Mouse (Mus musculus) embryo, embryonic 10.5 days (tissue): ENCODE data around the gene Cenpb.

Experiments
- DNase-seq: peaks from one replicate; pipeline ENCODE4 v3.0.0-alpha.2; 2015; ENCODE audit warnings: low spot score

Cenpb gene

DNA sequence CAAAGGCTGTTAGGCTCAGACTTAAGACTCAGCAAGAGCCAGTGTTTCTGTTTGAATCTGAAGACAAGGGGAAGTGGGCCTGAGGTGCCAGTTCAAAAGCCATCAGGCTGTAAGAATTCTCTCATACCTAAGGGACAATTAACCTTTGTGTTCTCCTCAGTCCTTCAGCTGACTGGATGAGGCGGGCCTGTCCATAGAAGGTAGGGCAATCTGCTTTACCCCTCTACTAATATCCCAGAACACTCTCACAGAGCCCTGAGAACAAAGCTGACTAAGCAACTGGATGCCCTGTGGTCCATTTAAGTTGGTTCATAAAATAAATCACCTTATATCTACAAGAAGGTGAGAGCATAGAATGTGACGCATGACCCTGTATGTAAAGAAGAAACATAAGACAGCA lies 13.7 kb downstream of the Cenpb start:
- no peak for DNase-seq

DNA sequence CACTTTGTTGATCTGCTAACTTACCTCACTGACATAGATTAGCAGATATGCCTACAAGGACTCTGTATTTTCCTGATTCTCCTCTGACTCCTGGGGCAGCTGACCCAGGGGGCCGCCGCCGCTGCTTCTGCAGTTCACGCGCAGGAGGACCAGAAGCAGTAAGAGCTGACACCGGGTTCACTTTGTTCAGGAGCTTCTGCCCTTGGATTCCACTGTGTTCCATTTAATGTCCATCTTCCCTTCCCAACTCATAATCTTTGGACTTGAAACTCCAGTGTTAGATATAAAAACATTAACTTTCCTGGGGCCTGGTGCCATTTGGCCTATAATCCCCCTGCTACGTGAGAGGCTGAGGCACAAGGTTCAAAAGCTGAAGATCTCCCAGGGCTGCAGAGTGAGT lies 15.9 kb downstream of the Cenpb start:
- no peak for DNase-seq

DNA sequence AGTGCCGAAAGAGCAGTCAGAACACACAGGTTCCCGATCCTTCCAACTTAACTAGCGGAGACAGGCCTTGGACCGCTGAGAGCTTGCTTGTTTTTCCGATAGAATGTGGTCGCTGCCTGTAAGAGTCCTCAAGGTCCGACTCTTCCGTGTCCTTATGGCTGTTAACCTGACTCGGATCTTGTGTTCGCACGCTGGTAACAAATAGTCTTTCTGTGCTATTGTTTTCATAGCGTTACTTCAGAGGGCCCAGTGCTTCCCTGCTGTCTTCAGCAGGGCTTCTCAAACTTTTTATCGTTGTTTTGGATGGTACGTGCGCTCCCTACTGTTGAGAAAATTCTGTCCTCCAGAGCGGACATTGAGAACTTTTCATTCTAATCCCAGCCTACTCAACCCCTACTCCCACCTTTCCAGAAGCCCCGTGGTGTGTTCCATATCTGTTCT lies 19.2 kb downstream of the Cenpb start:
- DNase-seq: peak; percentile 71

DNA sequence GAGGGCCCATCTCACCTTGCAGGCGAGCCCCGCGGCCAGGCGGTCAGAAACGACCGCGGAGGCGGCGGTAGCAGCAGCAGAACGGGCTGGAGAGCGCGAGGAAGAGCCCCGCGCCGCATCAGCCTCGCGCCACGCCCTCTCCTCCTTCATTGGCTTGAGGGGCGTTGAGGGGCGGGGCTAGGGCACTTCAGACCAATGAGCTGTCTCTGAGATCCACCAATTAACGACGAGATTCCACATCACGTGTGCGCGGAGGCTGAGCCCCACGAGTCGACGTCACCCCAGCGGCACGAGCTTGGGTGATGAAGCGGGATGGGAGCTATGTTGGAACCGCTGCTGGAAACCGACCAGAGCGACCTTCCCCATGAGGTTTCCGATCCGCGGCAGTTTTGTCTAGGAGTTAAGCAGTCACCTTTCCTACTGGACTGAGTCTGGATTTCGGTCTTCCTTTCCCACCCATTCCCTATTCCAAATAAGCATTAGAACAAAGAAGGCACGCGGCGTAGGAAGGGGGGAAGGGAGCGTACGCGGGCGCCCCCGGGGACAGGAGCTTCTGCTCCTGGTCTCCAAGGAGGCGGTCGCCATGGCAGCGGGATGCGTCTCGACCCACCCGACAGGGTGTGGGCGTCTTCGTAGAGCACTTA lies 19.8 kb downstream of the Cenpb start, which contains the start of gene 1700037H04Rik:
TSS of gene 1700037H04Rik (minus strand) at position 144 of the 644 bp plus-strand sequence.
- DNase-seq: peak; percentile 99

DNA sequence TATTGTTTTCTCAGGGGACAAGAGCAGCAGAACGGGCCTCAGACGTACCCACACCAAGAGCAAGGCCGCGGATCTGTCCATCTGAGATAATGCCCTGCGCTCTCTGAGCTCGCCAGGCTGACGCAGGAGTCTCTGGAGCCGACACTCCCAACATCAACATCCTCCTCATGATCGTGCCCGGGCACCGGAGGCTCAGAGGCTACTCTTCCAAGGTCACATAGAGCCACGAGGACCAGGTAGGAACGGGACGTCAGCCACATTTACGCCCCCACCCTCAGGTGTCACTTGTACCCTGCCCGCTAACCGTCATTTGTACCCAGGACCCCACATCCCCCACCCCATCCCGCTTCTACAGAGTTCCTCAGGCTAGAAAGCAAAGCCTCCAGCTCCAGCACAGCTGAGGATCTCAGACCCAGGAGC lies 20.4 kb downstream of the Cenpb start:
- DNase-seq: peak; percentile 56

DNA sequence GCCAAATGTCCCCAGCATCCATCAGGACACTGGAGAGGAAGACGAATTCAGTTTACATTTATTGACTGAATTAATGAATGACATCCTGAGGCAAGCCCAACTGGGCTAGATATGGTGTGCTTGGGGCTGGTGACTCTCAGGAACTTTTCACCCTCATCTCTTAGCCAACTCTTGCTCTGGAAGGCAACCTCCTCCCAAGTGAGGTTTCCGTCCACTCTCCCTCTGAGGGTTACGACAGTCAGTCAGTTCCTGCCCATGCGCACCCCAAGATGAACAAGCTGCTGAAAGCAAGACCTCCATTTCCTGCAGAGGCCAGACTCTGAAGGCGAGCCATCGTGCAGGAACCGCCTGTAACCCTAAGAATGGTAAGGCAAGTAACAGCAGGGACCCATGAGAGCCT lies 22.9 kb downstream of the Cenpb start:
- DNase-seq: no peak

DNA sequence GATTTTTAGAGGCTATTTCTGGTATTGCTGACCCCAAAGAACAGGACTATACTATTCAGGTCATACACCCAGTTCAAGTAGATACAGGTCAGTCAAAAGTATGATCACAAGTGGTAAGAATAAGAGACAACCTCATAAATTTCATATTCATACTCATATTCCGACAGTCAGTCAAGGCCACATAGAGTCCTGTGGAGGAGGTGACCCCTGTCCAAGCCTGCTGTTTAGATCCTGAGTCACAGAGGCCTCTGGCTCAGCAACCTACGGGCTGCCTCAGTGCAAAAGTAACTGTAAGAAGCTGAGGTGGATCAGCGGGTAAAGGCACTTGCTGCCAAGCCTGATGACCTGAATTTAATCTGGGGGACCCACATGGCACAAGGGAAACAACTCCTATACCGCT lies 25.8 kb downstream of the Cenpb start:
- DNase-seq: no peak

DNA sequence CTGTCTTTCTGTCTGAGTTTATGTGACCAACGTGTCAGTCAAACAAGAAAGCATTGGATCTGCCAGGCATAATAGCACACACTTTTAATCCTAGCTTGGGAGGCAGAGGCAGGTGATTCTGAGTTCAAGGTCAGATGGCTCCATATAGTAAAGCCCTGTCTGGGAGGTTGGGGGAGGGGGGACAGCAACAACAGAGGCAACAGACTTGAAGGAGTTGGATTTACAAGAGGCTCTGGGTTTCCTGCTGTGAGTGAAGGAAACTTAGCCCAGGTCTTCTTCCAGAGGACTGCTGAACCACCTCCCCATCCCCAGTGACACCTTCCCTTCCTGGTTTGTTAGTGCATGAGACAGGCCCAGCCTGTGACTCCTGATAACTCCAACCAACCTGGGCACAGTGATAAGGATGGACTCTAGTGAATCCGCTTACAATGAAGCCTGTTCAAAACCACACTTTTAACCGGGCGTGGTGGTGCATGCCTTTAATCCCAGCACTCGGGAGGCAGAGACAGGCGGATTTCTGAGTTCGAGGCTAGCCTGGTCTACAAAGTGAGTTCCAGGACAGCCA lies 27.6 kb downstream of the Cenpb start:
- no peak for DNase-seq

DNA sequence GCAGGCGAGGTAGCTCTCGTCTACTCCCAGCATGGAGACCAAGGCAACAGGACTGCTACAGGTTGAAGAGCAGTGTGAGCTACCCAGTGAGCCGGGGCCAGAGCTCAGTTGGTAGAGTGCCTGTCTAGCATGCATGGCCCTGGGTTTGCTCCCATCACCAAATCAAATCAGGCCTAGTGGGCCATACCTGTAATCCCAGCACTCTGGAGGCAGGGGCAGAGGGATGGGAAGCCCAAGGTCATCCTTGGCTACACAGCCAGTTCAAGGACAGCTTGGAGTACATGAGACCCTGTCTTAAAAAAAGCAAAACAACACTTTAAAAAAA lies 30.7 kb downstream of the Cenpb start:
- DNase-seq: no peak

DNA sequence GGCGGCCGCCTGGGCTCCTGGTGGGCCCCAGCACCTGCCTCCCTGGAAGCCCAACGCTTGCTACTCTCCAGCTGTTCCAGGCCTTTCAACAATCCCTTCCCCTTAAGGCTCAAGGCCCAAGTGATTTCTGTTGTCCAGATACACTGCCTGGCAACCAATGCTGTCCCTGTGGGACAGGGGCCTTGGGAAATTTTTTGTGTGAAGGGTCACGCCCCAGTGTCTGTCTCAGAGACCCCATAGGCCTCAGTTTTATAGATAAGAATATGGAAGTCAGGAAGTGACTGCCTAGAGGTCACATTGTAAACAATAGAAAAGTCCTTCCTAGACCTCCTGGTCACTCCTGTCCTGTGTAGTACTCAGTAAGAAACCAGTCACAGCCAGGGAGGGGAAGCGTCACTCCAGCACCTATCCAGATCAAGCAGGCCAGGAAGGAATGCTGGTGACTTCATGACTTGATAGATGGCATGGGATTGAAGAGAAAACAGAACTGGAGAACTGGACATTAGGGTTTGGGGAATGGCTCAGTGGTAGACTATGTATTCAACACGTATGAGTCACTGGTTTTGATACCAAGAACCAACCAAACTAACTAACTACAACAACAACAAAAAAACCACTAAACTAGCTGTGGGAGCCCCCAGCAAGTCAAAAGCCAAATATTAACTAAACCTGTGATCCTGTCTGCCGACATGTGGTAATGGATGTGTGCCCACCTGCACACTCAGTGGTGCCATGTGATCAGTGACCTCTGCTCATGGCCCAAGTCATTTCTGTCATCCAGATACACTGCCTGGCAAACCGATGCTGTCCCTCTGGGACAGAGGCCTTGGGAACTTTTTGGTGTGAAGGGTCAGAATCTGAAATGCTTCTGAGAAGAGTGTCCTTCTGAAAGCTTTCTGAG lies 31.3 kb downstream of the Cenpb start:
- DNase-seq: no peak

DNA sequence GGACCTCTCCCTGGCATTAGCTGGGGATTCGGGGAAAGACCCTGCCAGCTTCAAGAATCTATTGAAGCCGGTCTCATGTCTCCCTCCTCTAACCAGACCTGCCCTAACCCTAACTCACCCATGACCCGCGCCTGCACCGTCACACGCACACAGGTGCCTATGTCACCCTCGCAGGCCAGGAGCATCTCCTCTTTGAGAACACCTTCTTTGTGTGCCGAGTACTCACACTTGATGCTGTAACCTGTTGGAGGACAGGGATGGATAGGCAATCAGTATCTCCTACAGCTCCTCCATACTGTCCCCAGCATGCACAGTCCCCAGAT lies 32.9 kb downstream of the Cenpb start:
- DNase-seq: no peak

DNA sequence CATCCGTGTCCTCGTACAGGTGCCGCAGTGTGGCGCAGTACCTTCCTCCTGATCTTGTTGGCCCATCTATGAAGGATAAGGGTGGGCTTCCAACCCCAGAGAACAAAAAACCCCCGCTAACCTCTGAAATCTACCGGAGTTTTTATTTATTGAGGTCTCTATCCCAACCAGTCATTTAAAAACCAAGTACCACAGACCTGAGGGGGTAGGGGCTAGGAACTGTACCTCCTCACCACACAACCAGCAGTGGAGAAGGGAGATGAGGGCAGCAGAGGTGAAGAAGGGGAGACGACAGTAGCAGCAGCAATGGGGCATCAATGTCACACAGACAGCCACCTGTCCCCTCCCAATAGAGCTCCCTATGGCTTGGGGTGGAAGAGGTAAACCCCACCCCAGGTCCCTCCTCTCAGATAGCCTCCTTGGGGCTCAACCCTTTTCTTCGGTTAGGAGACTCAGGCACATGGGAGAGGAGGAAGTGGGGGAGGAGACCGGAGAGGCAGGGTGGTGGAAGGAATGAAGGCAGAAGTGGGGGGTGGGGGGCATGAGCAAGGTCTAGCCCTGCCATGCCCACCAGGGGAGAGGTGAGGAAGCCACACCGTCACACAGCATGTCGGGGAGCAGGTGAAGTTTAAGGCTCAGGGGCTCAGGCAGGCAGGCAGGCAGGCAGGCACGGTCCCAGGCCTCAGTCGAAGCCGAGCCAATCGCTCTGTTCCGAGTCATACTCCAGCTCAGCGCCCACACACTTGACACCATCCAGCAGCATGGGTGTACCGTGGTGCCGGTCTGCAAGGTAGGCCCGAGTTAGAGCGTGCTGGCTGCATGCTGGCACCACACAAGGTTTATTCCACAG lies 33.4 kb downstream of the Cenpb start:
- DNase-seq: no peak

DNA sequence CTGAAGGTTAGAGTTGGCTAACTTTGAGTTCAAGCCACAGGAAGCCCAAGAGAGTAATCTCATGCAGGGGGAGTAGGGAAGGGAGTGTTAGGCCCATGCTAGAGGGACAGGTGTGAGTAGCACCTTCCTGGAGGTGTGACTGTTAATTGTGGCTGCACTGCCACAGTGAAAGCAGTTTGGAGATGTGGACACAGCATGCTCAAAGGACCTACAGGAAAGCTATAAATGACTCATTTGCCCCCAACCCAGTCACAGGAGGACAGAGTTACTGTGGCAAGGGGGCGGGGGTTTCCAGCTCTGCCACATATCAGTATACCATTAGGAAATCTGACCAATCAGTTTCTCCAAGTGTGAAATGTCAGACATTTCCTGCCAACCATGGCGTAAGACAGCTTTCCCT lies 34.3 kb downstream of the Cenpb start:
- no peak for DNase-seq

DNA sequence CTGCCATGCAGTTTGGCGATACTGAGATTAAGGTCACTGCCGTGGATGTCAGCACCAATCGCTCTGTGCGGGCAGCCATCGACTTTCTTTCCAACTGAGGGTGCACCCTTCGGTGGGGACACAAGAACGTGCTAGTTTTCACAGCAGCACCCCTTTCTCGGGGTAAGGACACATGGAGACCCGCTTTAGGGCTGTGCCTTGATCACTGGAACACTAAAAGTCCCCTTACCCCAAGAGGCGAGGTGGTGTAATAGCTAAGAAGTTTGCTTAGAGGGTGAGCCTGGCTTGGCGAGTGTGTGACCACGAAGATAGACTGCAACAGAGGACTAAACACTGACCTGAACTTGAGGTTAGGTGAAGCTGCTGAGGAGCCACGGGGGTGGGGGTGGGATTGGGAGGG lies 34.7 kb downstream of the Cenpb start:
- no peak for DNase-seq

DNA sequence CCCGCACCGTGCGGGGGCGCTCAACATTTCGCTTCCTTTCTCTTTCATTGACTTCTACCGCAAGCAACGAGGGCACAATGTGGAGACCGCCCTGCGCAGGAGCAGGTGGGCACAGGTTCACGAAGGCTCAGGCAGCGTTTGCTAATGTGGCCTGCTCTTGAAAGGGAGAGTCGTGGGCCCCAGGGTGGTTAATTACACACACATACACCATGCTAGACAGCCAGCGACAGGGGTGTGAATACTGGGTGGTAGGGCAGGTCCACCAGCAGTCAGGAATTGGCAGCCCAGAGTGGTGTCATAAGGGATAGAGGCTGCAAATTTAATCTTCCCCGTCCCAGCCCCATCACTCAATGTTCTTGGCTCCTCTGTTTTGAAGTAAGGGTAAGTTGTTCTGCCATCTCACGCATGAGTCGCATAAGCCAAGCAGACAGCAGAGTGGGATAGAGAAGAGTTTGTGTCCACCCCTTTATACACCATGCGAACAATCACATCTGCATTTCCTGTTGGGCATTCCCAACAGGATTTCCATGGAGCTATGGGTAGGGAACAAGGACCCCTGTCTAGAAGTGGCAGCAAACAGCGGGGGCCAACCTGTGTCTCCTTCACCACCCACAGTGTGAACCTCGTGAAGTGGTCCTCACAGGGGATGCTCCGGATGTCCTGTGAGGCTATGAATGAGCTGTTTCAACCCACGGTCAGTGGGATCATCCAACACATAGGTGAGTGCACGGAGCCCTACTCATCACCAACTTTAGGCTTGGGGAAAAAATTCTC lies 36.7 kb downstream of the Cenpb start:
- no peak for DNase-seq

DNA sequence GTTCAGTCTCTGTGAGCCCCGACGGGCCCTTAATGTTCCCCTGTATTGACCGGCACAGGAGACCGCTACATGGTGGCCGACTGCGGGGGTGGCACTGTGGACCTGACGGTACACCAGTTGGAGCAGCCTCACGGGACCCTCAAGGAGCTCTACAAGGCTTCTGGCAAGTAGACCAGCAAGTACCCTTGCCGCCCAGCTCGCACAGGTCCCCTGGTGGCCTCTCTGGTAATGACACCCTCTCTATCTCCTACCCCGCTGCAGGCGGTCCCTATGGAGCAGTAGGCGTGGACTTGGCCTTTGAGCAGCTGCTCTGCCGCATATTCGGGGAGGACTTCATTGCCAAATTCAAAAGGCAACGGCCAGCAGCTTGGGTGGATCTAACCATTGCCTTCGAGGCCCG lies 37.3 kb downstream of the Cenpb start:
- DNase-seq: peak; percentile 79

DNA sequence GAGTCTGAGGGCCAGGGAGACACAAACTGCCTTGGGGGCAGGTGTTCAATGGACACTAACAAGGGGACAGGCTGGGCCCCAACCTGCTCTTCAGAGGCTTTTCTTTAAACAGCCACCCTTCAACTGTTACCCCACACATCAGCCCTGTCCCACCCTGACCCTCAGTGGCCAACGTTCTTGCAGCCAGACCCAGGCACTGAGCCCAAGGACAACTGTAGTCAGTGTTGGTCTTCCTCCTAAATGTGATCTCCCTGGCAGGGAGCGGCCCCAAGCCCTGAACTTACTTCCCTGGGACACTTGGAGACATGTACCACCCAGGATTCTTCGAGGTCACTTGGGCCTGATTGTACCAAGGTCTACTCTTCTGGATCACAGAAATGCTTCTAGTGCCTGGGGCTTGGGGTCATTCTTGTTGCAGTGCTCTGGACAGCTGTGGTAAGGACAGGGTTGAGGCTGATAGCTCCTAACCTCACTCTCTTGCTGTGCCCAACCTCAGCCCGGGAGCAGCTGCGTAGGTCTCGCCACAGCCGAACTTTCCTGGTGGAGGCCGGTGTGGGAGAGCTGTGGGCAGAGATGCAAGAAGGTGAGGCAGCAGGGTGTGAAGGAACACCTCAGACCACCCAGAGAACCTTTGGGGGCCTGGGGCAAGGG lies 38.4 kb downstream of the Cenpb start:
- DNase-seq: no peak

DNA sequence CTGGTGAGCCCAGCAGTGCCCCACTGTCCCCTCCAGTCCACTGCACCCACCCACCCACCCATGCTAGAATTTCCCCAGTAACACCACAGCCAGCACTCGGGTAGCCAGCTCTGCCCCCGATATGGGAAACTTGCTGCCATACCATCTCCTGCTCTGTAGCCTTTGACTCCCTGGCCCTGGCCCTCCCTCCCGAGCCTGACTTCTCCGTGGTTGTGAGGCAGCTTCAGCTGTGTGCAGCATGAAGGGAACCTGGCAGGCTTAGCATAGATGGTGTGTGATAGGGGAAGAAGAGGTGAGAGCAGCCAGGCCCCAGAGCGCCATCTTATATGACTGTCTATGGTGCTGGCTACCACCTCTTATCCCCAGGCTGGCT lies 39.3 kb downstream of the Cenpb start:
- no peak for DNase-seq

DNA sequence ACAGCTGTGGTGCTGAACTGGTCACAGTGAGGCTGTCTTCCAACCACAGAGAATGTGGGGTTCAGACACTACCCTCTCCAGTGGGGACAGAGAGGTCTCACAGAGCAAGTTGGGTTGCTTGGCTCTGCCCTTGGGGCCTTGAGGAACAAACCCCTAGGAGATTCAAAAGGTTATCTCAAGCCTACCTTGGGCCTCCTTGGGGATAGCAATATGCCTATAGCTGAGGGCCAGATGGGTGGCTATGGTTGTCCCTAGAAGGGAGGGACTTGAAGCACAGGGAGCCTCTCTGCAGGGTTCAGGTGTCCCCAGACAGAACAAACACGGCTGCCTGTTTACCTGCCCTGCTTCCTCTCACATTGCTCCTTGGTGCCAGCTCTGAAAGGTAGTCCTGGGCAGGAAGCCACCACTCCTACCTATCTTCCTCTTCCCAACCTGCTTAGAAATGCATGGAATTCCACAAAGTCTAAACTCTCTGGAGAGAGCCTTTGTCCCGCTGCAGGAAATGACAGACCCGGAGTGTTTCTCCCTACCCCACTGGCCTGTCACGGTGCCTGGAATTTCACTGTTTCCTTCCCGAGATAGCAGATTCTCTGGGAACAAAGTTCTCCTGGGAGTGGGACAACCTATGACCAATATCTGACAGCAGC lies 39.9 kb downstream of the Cenpb start:
- no peak for DNase-seq

DNA sequence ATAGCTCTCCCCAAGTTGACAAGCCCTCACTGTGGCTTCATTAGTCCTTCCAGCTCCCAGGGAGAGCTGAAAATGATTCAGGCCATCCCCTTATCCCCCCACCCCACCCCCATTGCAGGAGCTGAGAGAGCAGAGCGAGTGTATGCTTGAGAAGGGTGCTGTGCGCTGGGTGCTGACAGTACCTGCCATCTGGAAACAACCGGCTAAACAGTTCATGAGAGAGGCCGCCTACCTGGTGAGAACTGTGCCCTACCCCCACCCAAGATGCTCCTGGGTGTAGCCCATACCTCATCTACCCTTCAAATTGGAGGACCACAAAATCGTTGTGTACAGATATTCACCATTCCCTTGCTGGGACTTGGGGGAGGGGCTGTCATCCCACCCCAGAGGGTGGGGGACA lies 40.6 kb downstream of the Cenpb start:
- DNase-seq: no peak

DNA sequence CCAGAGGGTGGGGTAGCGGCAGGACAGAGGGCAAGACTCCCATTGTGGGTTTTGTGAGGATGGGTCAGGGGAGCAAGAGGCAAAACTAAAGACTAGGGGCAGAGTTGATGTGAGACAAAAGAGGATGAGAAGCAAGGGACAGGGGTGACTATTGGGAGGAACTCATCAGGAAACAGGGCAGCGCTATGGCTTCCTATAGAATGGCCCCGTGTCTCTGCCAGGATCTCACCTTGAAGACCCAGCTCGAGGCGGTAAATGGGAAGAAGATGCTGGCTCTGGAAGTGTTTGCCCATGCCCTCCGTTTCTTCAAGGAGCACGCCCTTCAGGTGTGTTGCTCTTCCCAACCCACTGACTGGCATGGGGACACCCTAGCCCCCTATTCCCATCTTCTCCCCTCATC lies 41.1 kb downstream of the Cenpb start:
- DNase-seq: no peak
